Mouse (Mus musculus) thymus, adult 2 months (tissue): ENCODE measurements around the gene Tdp1.

Experiments
- CTCF ChIP-seq: fragments of 200-500 bp; IDR thresholded peaks from 2 replicates; pipeline ENCODE4 v1.5.1; 2012; ENCODE audit warnings: mild to moderate bottlenecking, control low read depth, low read length, moderate library complexity, borderline replicate concordance; ENCODE audit not compliant: control insufficient read depth, poor library complexity, insufficient read depth; ENCODE audit errors: extremely low read depth
- POLR2A ChIP-seq: fragments of 200-500 bp; IDR thresholded peaks from 2 replicates; pipeline ENCODE4 v1.6.1; 2012; ENCODE audit warnings: mild to moderate bottlenecking, low read length, control low read depth, moderate library complexity; ENCODE audit not compliant: control insufficient read depth, poor library complexity, insufficient read depth; ENCODE audit errors: extremely low read depth

GRCm38 (mm10) chr12:99902867-99903370 is 18.6 kb downstream of the Tdp1 start:
- TF ChIP-seq CTCF: no peak
- no peak for TF ChIP-seq POLR2A
